Mouse (Mus musculus): ENCODE measurements around the gene Zkscan5. TPM values are rescaled to one million over a fixed set of nuclear protein-coding genes. Genes with fewer than 3 reads are reported as not detected.
"Not testable (repeated sequence)": the region's sequence is repeated elsewhere in the genome, so short reads cannot be mapped to it uniquely, and the experiment has no call there.

Gene Zkscan5
- polyA plus RNA-seq, 1 experiment from 2014 or later, result 19.5 TPM

DNA sequence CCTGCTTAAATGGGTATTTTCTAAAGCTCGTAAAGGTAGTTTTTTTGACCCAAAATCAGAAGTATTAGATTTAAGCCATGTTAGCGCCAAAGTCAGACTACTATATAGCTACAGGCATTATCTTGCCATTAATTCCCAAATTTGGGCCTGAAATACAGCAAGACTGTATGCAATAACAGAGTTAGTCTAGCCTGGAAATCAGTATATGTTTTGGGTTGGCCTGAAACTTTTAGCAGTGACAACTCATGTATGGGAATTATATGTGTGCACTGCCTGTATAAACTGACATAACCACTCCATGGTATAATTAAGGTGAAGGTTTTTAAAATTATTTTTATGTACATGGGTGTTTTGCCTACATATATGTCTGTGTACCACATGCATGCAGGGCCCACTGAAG lies 12.4 kb upstream of the Zkscan5 start, which contains the start of gene Atp5j2:
Gene Atp5j2, minus strand, starts transcription at position 101 of the 400 bp plus-strand sequence.
- Histone ChIP-seq H3K9ac (peak within 1 kb of the TSS; percentile 95), H3K4me1 (peaks cover 21% of the 10 kb centered on the region), H3K27ac (peak within 1 kb of the TSS; percentile 85), H3K4me2 (replicated peaks) (peak within 1 kb of the TSS; percentile 66), H3K9me3 (no peaks in the 10 kb centered on the region), H3K36me3 (peaks cover 41% of the 10 kb centered on the region), H3K27me3 (no peaks in the 10 kb centered on the region), H3K4me3 (peak within 1 kb of the TSS; percentile 89)
- 85% methylated on average over 2 of the region's 2 CpGs for WGBS
- ATAC-seq (ENCODE audit: insufficient number of reproducible peaks, insufficient read depth, low FRiP score, low TSS enrichment), result no peak

DNA sequence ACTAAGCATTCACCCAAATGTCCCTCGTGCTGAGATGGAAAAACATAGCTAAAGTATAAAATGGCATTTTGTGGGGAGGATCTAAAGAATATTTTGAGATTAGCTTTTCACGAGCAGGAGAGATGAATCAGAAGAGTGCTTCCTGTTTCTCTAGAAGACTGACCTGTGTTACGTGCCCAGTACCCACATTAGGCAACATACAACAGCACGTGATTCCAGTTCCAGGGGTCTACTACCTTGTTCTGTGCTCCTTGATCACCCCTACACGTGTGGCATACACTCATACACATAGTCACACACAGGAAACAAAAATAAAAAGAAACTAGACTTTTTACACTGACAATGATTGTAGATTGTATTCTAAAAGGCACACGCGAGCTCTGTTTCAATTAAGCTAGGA lies 4.0 kb upstream of the Zkscan5 start:
- Histone ChIP-seq H3K27me3 (no peaks in the 10 kb centered on the region), H3K27ac (no peak overlapping the region), H3K4me2 (replicated peaks) (peak overlapping the region; percentile 99), H3K9me3 (no peaks in the 10 kb centered on the region), H3K4me3 (no peak overlapping the region), H3K9ac (no peak overlapping the region), H3K4me1 (peaks cover 14% of the 10 kb centered on the region), H3K36me3 (peaks cover 13% of the 10 kb centered on the region)
- no peak for ATAC-seq (ENCODE audit: insufficient number of reproducible peaks, insufficient read depth, low FRiP score, low TSS enrichment)
- 77% methylated on average over 7 of the region's 7 CpGs for WGBS

DNA sequence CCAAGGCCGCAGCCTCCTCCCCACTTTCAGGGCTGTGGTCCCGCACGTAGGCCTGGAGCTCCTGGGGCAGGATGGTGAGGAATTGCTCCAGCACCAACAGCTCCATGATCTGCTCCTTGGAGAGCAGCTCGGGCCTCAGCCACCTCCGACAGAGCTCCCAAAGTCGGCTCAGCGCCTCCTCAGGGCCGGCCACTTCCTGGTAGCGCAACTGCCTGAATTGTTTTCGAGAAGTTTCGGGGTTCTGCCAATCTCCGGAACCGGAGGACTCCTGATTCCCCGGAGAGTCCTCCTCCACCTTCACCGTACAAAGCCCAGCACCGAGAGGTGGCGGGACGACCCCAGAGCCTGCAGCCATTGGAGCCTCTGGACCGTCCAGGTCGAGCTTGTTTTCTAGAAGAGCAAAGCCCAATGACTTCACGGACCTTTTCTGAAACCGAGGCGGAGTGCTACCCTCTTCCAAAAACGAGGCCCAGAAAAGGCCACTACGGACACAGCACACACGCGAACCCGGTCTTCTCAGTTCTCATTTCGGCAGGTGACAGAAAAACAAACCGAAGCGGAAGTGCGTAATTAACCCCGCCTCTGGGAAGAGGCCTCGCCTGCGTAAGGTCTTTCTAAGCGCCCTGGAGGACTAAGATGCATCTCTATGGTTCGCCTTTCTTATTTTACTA lies 2.9 kb upstream of the Zkscan5 start, which contains the start of gene Zkscan14:
Gene Zkscan14, minus strand, starts transcription at position 548 of the 671 bp plus-strand sequence.
- peaks cover 22% of the 10 kb centered on the region for H3K4me1 ChIP-seq
- H3K4me3 ChIP-seq, result peak within 1 kb of the TSS; percentile 89
- H3K9me3 ChIP-seq, result no peaks in the 10 kb centered on the region
- peak within 1 kb of the TSS; percentile 99 for H3K4me2 ChIP-seq (replicated peaks)
- H3K27me3 ChIP-seq, result no peaks in the 10 kb centered on the region
- no peak for ATAC-seq (ENCODE audit: insufficient number of reproducible peaks, insufficient read depth, low FRiP score, low TSS enrichment)
- 2% methylated on average over 37 of the region's 37 CpGs for WGBS
- H3K9ac ChIP-seq, result peak within 1 kb of the TSS; percentile 79
- H3K27ac ChIP-seq, result peak within 1 kb of the TSS; percentile 63
- 0 out of 2 replicates have a peak, but pooled peaks cover 2% of the 10 kb centered on the region for H3K36me3 ChIP-seq

DNA sequence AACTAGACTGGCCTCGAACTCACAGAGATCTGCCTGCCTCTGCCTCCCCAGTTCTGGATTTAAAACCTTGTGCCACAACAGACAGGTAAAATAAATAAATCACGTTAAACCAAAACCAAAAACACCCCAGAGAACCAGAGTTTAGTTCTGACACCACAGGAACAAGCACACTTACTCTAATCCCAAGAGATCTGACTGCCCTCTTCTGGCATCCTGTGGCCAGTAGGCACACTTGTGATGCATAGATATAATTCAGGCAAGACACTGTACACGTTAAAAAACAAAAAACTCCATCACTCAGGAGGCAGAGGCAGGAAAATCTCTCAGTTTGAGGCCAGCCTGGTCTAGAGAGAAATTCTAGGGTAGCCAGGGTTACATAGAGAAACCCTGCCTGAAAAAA lies 1.9 kb upstream of the Zkscan5 start:
- no peak for ATAC-seq (ENCODE audit: insufficient number of reproducible peaks, insufficient read depth, low FRiP score, low TSS enrichment)
- peaks cover 22% of the 10 kb centered on the region for H3K4me1 ChIP-seq
- no peak overlapping the region for H3K27ac ChIP-seq
- 52% methylated on average over 3 of the region's 3 CpGs for WGBS
- H3K36me3 ChIP-seq, result peaks cover 6% of the 10 kb centered on the region; the same call in 1 of the 2 replicates
- no peaks in the 10 kb centered on the region for H3K27me3 ChIP-seq
- H3K9ac ChIP-seq, result no peak overlapping the region
- H3K4me3 ChIP-seq, result no peak overlapping the region
- no peak overlapping the region for H3K4me2 ChIP-seq (replicated peaks)
- H3K9me3 ChIP-seq, result no peaks in the 10 kb centered on the region

DNA sequence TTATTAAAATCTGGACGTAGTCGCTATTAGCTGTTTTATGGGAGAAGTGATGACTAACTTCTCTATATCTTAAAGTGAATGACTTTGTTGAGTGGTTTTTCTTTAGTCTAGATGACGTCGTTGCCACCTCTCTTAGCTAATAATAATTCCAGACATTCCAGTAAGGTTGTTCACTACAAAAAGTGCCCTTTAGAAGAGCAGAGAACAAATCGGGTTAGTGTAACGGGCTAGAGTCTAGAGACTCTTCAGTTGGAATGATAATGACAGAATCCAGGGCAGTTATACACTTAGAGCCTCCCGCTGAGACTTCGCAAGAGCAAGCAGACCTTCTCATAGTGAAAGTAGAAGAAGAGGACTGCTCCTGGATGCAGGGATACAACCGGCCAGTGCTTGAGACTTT lies 679 bp downstream of the Zkscan5 start:
- Histone ChIP-seq H3K9ac (peak overlapping the region; percentile 30; the same call in 1 of the 2 replicates), H3K27me3 (no peaks in the 10 kb centered on the region)

DNA sequence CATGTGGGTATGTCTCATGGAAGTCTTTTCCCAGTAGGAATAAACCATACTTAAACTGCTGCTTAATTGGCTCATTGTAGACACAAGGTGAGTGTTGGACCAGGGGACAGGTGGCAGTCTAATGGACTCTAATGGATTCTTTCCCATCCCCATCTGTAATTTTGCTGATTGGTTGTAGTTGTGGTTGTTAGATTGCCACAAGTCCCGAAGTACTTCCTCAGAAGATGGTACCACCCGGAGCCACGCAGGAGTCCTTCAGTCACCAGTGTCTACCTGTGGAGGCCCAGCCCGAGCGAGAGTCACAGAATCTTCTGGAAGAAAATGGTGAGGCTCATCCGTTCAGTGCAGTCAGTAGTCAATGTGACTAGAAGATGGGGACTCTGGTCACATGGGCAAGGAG lies 3.0 kb downstream of the Zkscan5 start:
- Histone ChIP-seq H3K4me3 (no peak overlapping the region), H3K9ac (no peak overlapping the region), H3K9me3 (no peaks in the 10 kb centered on the region), H3K27ac (no peak overlapping the region), H3K4me1 (peaks cover 12% of the 10 kb centered on the region), H3K27me3 (no peaks in the 10 kb centered on the region), H3K36me3 (peaks cover 43% of the 10 kb centered on the region), H3K4me2 (replicated peaks) (no peak overlapping the region)
- ATAC-seq (ENCODE audit: insufficient number of reproducible peaks, insufficient read depth, low FRiP score, low TSS enrichment), result no peak
- 92% methylated on average over 6 of the region's 6 CpGs for WGBS

More for the DNA sequence above, 679 bp downstream of the Zkscan5 start:
- Histone ChIP-seq H3K4me3 (peak overlapping the region; percentile 62), H3K27ac (no peak overlapping the region), H3K4me2 (replicated peaks) (peak overlapping the region; percentile 58), H3K9me3 (no peaks in the 10 kb centered on the region), H3K4me1 (peaks cover 22% of the 10 kb centered on the region), H3K36me3 (peaks cover 21% of the 10 kb centered on the region)
- ATAC-seq (ENCODE audit: insufficient number of reproducible peaks, insufficient read depth, low FRiP score, low TSS enrichment), result no peak
- WGBS, result 26% methylated on average over 9 of the region's 9 CpGs

DNA sequence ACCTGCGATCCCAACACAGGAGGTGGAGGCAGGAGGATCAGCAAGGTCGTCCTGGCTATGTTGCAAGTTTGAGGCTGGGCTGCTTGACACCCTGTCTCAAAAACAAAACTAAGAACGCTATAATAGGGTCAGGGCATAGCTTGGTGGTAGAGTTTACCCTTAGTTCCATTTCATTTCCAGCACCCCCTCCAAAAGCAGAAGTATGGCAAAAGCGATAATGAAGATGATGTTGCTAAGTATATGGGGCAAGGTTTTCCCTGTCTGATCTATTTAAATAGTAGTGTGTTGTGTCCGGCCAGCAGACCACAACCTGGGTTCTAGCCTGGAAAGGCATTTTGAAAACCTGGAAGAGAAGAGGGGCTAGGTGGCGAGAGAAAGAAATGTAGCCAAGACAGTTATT lies 3.6 kb downstream of the Zkscan5 start:
- no peaks in the 10 kb centered on the region for H3K9me3 ChIP-seq
- H3K36me3 ChIP-seq, result peaks cover 49% of the 10 kb centered on the region
- no peak overlapping the region for H3K27ac ChIP-seq
- WGBS, result 86% methylated on average over 6 of the region's 6 CpGs
- H3K9ac ChIP-seq, result no peak overlapping the region
- H3K27me3 ChIP-seq, result no peaks in the 10 kb centered on the region
- no peak overlapping the region for H3K4me3 ChIP-seq
- ATAC-seq (ENCODE audit: insufficient number of reproducible peaks, insufficient read depth, low FRiP score, low TSS enrichment), result no peak
- H3K4me1 ChIP-seq, result peaks cover 12% of the 10 kb centered on the region
- no peak overlapping the region for H3K4me2 ChIP-seq (replicated peaks)

DNA sequence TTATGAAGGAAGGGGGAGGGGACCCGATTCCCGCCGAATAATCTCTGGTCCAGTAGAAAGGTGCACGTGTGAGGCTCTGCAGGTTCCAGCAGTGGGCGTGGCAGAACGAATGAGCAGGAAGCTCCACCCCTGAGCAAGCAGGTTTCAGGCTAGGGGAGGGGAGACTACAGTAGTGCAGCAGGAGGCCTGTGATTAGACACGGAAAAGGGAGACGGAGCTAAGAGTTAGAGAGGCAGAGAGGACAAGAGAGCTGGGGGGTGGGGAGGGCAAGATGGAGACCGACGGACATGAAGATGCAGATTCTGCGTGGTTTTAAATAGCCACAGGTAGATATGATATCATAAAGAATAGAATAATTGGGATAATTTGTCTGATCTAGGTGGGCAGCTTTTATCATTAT lies 4.0 kb downstream of the Zkscan5 start:
- H3K27me3 ChIP-seq; H3K4me3 ChIP-seq; ATAC-seq (ENCODE audit: insufficient number of reproducible peaks, insufficient read depth, low FRiP score, low TSS enrichment); H3K9ac ChIP-seq; H3K9me3 ChIP-seq; H3K27ac ChIP-seq; H3K4me2 ChIP-seq (replicated peaks): not testable (repeated sequence)
- 37% methylated on average over 11 of the region's 11 CpGs for WGBS
- H3K4me1 ChIP-seq, result peaks cover 12% of the 10 kb centered on the region
- H3K36me3 ChIP-seq, result peaks cover 51% of the 10 kb centered on the region

DNA sequence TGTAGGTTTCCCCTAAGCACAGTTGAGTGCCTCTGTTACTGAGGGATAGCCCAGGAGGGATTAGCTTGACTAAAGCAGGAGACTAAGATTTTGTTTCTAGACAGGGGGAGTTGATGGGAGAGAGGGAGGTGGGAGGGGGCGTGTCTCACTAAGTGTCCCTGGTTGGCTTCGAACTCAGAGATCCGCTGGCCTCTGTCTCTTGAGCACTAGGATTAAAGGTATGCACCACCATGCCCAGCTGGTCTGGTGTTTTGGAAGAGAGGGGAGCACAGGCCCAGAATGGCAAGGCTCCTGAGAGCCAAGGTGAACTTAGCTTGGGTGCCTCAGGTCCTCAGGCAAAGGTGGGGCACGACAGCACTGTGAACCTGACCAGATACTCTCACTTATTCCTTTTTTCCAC lies 7.0 kb downstream of the Zkscan5 start:
- Histone ChIP-seq H3K27ac (no peak overlapping the region), H3K4me3 (no peak overlapping the region), H3K9me3 (no peaks in the 10 kb centered on the region), H3K27me3 (no peaks in the 10 kb centered on the region), H3K9ac (no peak overlapping the region), H3K4me1 (no peaks in the 10 kb centered on the region), H3K4me2 (replicated peaks) (no peak overlapping the region), H3K36me3 (peaks cover 72% of the 10 kb centered on the region)
- no peak for ATAC-seq (ENCODE audit: insufficient number of reproducible peaks, insufficient read depth, low FRiP score, low TSS enrichment)
- WGBS, result 92% methylated on average over 4 of the region's 4 CpGs

DNA sequence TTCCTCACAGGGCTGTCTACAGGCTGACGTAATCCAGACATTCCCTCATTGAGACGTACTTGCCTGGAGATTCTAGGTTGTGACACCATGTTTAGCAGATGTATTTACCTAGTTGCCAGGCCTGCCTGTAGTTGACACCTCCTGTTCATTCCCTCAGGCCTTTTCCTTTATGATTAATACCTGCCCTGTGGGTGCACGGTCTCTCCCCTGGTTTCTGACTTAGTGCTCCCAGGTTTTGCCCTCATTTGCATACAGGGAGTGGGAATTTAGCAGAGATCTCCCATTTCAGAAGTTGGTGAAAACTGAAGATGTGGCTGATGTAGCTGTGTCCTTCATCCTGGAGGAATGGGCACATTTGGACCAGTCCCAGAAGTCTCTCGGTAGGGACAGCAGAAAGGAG lies 7.9 kb downstream of the Zkscan5 start:
- Histone ChIP-seq H3K4me3 (no peak overlapping the region), H3K4me1 (no peaks in the 10 kb centered on the region), H3K36me3 (peaks cover 73% of the 10 kb centered on the region), H3K27ac (no peak overlapping the region), H3K9ac (no peak overlapping the region), H3K27me3 (no peaks in the 10 kb centered on the region), H3K9me3 (no peaks in the 10 kb centered on the region), H3K4me2 (replicated peaks) (no peak overlapping the region)
- WGBS, result 89% methylated on average over 4 of the region's 4 CpGs
- no peak for ATAC-seq (ENCODE audit: insufficient number of reproducible peaks, insufficient read depth, low FRiP score, low TSS enrichment)

DNA sequence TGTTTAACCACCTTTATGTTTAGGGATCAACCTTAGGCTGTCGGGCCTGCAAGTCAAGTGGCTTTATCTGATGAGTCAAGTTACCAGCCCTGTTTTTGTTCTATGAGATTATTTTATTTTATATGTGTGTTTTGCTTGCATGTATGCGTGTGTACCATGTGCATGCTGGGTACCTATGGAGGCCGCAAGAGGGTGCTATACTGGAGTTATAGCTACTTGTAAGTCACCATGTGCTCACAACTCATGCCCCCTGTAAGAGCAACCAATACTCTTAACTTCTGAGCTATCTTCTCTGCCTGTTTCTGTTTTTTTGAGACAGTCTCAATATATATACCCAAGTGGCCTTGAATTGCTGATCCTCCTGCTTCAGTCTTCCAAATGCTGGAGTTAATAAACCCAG lies 9.1 kb downstream of the Zkscan5 start:
- Histone ChIP-seq H3K4me3 (no peak overlapping the region), H3K27me3 (no peaks in the 10 kb centered on the region), H3K9ac (no peak overlapping the region), H3K4me1 (no peaks in the 10 kb centered on the region), H3K4me2 (replicated peaks) (no peak overlapping the region), H3K9me3 (no peaks in the 10 kb centered on the region), H3K36me3 (peaks cover 75% of the 10 kb centered on the region), H3K27ac (no peak overlapping the region)
- ATAC-seq (ENCODE audit: insufficient number of reproducible peaks, insufficient read depth, low FRiP score, low TSS enrichment), result no peak
- WGBS, result 87% methylated on average over 3 of the region's 3 CpGs

DNA sequence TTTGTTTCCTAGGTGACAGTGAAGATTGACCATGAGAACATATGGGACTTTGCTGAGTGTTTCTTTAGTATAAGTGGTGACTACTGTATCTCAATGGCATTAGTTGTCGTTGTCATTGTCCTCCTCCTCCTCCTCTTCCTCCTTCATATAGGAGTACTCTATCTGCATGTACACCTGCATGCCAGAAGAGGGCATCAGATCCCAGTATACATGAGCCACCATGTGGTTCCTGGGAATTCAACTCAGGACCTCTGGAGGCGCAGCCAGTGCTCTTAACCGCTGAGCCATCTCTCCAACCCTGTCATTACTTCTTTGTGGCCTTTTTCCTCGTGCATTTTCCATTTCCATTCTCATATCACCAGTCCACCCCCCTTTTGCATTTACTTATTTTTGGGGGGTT lies 10.3 kb downstream of the Zkscan5 start:
- H3K27me3 ChIP-seq, result no peaks in the 10 kb centered on the region
- 63% methylated on average over 4 of the region's 4 CpGs for WGBS
- H3K4me3 ChIP-seq, result no peak overlapping the region
- H3K27ac ChIP-seq, result no peak overlapping the region
- H3K4me1 ChIP-seq, result no peaks in the 10 kb centered on the region
- H3K4me2 ChIP-seq (replicated peaks), result no peak overlapping the region
- no peak overlapping the region for H3K9ac ChIP-seq
- peaks cover 79% of the 10 kb centered on the region for H3K36me3 ChIP-seq
- ATAC-seq (ENCODE audit: insufficient number of reproducible peaks, insufficient read depth, low FRiP score, low TSS enrichment), result no peak
- no peaks in the 10 kb centered on the region for H3K9me3 ChIP-seq
